Mouse (Mus musculus): ENCODE results near the gene Pgls. TPM values are rescaled to one million over a fixed set of nuclear protein-coding genes. Genes with fewer than 3 reads are reported as not detected.

Gene Pgls
- polyA plus RNA-seq, 1 experiment from 2014 or later: 296 TPM

GRCm38 (mm10) chr8:71613418-71613817, 21.4 kb downstream of the Pgls start:
- WGBS: 34% methylated on average over 4 of the region's 4 CpGs
- TF ChIP-seq CTCF (IDR thresholded peaks at IDR 0.05; ENCODE audit: low read depth): no peak
- no peak overlapping the region for H3K4me3 ChIP-seq (replicated peaks; ENCODE audit: low read depth, low read length)
- no peaks in the 10 kb centered on the region for H3K9me3 ChIP-seq (replicated peaks; ENCODE audit: low read length)
- no peaks in the 10 kb centered on the region for H3K27me3 ChIP-seq (ENCODE audit: insufficient read depth, low read length)
- peaks cover 30% of the 10 kb centered on the region for H3K36me3 ChIP-seq (ENCODE audit: insufficient read depth, low read length)
- DNase-seq (ENCODE audit: low spot score): no peak
- no peak for ATAC-seq (replicated peaks; ENCODE audit: low FRiP score, low read depth)
- no peak overlapping the region for H3K9ac ChIP-seq (ENCODE audit: low read depth, low read length)
- H3K4me1 ChIP-seq (replicated peaks; ENCODE audit: insufficient read depth, low read length): peaks cover 8% of the 10 kb centered on the region; the same call in 1 of the 2 replicates
- no peak overlapping the region for H3K27ac ChIP-seq
- no peak overlapping the region for H3K4me2 ChIP-seq (ENCODE audit: low read length)

GRCm38 (mm10) chr8:71619786-71620185, 27.8 kb downstream of the Pgls start:
- WGBS: 96% methylated on average over 2 of the region's 2 CpGs
- Histone ChIP-seq H3K36me3 (ENCODE audit: insufficient read depth, low read length) (peaks cover 76% of the 10 kb centered on the region), H3K27me3 (ENCODE audit: insufficient read depth, low read length) (no peaks in the 10 kb centered on the region), H3K27ac (no peak overlapping the region), H3K9ac (ENCODE audit: low read depth, low read length) (no peak overlapping the region), H3K4me1 (replicated peaks; ENCODE audit: insufficient read depth, low read length) (no peaks in the 10 kb centered on the region), H3K4me3 (replicated peaks; ENCODE audit: low read depth, low read length) (no peak overlapping the region), H3K4me2 (ENCODE audit: low read length) (no peak overlapping the region), H3K9me3 (replicated peaks; ENCODE audit: low read length) (peaks cover 11% of the 10 kb centered on the region; the same call in 1 of the 2 replicates)
- TF ChIP-seq CTCF (IDR thresholded peaks at IDR 0.05; ENCODE audit: low read depth): no peak
- DNase-seq (ENCODE audit: low spot score): no peak
- no peak for ATAC-seq (replicated peaks; ENCODE audit: low FRiP score, low read depth)

GRCm38 (mm10) chr8:71625088-71625487, 33.1 kb downstream of the Pgls start:
- no peak overlapping the region for H3K4me3 ChIP-seq (replicated peaks; ENCODE audit: low read depth, low read length)
- peaks cover 11% of the 10 kb centered on the region; the same call in 1 of the 2 replicates for H3K9me3 ChIP-seq (replicated peaks; ENCODE audit: low read length)
- ATAC-seq (replicated peaks; ENCODE audit: low FRiP score, low read depth) (no peak), DNase-seq (ENCODE audit: low spot score) (no peak)
- no peak overlapping the region for H3K9ac ChIP-seq (ENCODE audit: low read depth, low read length)
- TF ChIP-seq CTCF (IDR thresholded peaks at IDR 0.05; ENCODE audit: low read depth): no peak
- peaks cover 20% of the 10 kb centered on the region for H3K4me1 ChIP-seq (replicated peaks; ENCODE audit: insufficient read depth, low read length)
- peaks cover 49% of the 10 kb centered on the region for H3K36me3 ChIP-seq (ENCODE audit: insufficient read depth, low read length)
- H3K27ac ChIP-seq: no peak overlapping the region
- H3K4me2 ChIP-seq (ENCODE audit: low read length): no peak overlapping the region
- H3K27me3 ChIP-seq (ENCODE audit: insufficient read depth, low read length): no peaks in the 10 kb centered on the region
- WGBS: 81% methylated on average over 1 of the region's 1 CpGs

GRCm38 (mm10) chr8:71626753-71627152, 34.8 kb downstream of the Pgls start:
- 86% methylated on average over 9 of the region's 9 CpGs for WGBS
- peaks cover 21% of the 10 kb centered on the region for H3K4me1 ChIP-seq (replicated peaks; ENCODE audit: insufficient read depth, low read length)
- DNase-seq (ENCODE audit: low spot score): no peak
- no peak overlapping the region for H3K4me3 ChIP-seq (replicated peaks; ENCODE audit: low read depth, low read length)
- ATAC-seq (replicated peaks; ENCODE audit: low FRiP score, low read depth): no peak
- H3K4me2 ChIP-seq (ENCODE audit: low read length): no peak overlapping the region
- H3K36me3 ChIP-seq (ENCODE audit: insufficient read depth, low read length): peaks cover 37% of the 10 kb centered on the region
- H3K9me3 ChIP-seq (replicated peaks; ENCODE audit: low read length): peaks cover 11% of the 10 kb centered on the region; the same call in 1 of the 2 replicates
- no peak overlapping the region for H3K27ac ChIP-seq
- H3K9ac ChIP-seq (ENCODE audit: low read depth, low read length): no peak overlapping the region
- H3K27me3 ChIP-seq (ENCODE audit: insufficient read depth, low read length): no peaks in the 10 kb centered on the region
- TF ChIP-seq CTCF (IDR thresholded peaks at IDR 0.05; ENCODE audit: low read depth): no peak

GRCm38 (mm10) chr8:71627265-71628099, 35.5 kb downstream of the Pgls start:
- no peak overlapping the region for H3K4me2 ChIP-seq (ENCODE audit: low read length)
- ATAC-seq (replicated peaks; ENCODE audit: low FRiP score, low read depth) (no peak), DNase-seq (ENCODE audit: low spot score) (no peak)
- H3K9ac ChIP-seq (ENCODE audit: low read depth, low read length): no peak overlapping the region
- H3K4me1 ChIP-seq (replicated peaks; ENCODE audit: insufficient read depth, low read length): peaks cover 21% of the 10 kb centered on the region
- peak overlapping the region; percentile 57; the same call in 1 of the 2 replicates for H3K27ac ChIP-seq
- 43% methylated on average over 9 of the region's 9 CpGs for WGBS
- H3K4me3 ChIP-seq (replicated peaks; ENCODE audit: low read depth, low read length): no peak overlapping the region
- H3K36me3 ChIP-seq (ENCODE audit: insufficient read depth, low read length): peaks cover 29% of the 10 kb centered on the region
- H3K27me3 ChIP-seq (ENCODE audit: insufficient read depth, low read length): no peaks in the 10 kb centered on the region
- H3K9me3 ChIP-seq (replicated peaks; ENCODE audit: low read length): 0 out of 2 replicates have a peak, but pooled peaks cover 7% of the 10 kb centered on the region
- TF ChIP-seq CTCF (IDR thresholded peaks at IDR 0.05; ENCODE audit: low read depth): no peak

GRCm38 (mm10) chr8:71628396-71629095, 36.6 kb downstream of the Pgls start:
- WGBS: 6% methylated on average over 16 of the region's 16 CpGs
- no peak for TF ChIP-seq CTCF (IDR thresholded peaks at IDR 0.05; ENCODE audit: low read depth)
- Histone ChIP-seq H3K9ac (ENCODE audit: low read depth, low read length) (peak overlapping the region; percentile 74), H3K4me3 (replicated peaks; ENCODE audit: low read depth, low read length) (peak overlapping the region; percentile 47), H3K4me2 (ENCODE audit: low read length) (peak overlapping the region; percentile 90), H3K9me3 (replicated peaks; ENCODE audit: low read length) (no peaks in the 10 kb centered on the region), H3K4me1 (replicated peaks; ENCODE audit: insufficient read depth, low read length) (peaks cover 21% of the 10 kb centered on the region), H3K27ac (peak overlapping the region; percentile 57), H3K36me3 (ENCODE audit: insufficient read depth, low read length) (peaks cover 19% of the 10 kb centered on the region), H3K27me3 (ENCODE audit: insufficient read depth, low read length) (no peaks in the 10 kb centered on the region)
- DNase-seq (ENCODE audit: low spot score) (no peak), ATAC-seq (replicated peaks; ENCODE audit: low FRiP score, low read depth) (no peak)
